In the genomic region with DNA sequence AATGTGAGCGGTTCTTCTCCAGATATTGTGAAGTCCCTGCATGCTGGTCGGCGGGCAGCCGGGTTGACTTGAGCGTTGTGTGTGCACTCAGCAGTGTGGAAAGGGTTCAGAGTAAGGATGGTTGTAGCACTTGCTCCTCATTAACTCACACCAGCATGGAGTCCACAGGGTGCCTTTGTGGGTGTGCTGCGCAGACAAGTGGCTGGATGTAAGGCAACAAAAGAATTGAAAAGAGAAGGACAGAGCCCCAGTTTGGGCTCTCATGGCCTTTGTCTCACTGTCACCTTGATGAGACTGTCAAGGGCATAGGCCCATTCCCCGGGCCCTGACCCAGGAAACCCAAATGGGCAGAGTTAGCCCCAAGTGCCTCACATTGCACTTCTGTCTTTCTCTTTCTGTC, we compare ENCODE assay signal across 15 mouse cellular contexts.
"Had no signal": no experiment of that assay in that cellular context is flagged by ENCODE, and none has a peak within 500 bp of the region (broad histone marks: within the 10 kb centered on the region; RNA-seq: fewer than 3 reads in every experiment).

No protein-coding gene starts in this region.

- H3K9me3 ChIP-seq: lung, embryonic 15.5 days; megakaryocyte, embryonic 14.5 days; midbrain, embryonic 13.5 days; midbrain, embryonic 15.5 days; neural tube, embryonic 12.5 days; stomach, embryonic 15.5 days had no signal

- H3K9ac ChIP-seq: liver, postnatal 0 days; lung, embryonic 15.5 days; midbrain, embryonic 13.5 days; midbrain, embryonic 15.5 days; neural tube, embryonic 12.5 days; stomach, embryonic 15.5 days had no signal

- H3K27ac ChIP-seq: lung, embryonic 15.5 days; macrophage; midbrain, embryonic 13.5 days; midbrain, embryonic 15.5 days; neural tube, embryonic 12.5 days; stomach, embryonic 15.5 days; stomach, postnatal 0 days had no signal

- H3K4me3 ChIP-seq: lung, embryonic 15.5 days; megakaryocyte, embryonic 14.5 days; midbrain, embryonic 13.5 days; midbrain, embryonic 15.5 days; neural tube, embryonic 12.5 days; stomach, embryonic 15.5 days had no signal

- H3K4me1 ChIP-seq: lung, embryonic 15.5 days; megakaryocyte, embryonic 14.5 days; midbrain, embryonic 13.5 days; midbrain, embryonic 15.5 days; neural tube, embryonic 12.5 days; stomach, embryonic 15.5 days had no signal

- DNase-seq: liver, postnatal 0 days; lung, adult 2 months; lung, postnatal 14 days; lung, postnatal 36 days; right cerebral cortex, postnatal 14 days; thymus, postnatal 14 days; thymus, postnatal 36 days had no signal

- H3K36me3 ChIP-seq: lung, embryonic 15.5 days; midbrain, embryonic 13.5 days; midbrain, embryonic 15.5 days; neural tube, embryonic 12.5 days; stomach, embryonic 15.5 days had no signal

- H3K27me3 ChIP-seq: lung, embryonic 15.5 days; megakaryocyte, embryonic 14.5 days; midbrain, embryonic 13.5 days; midbrain, embryonic 15.5 days; neural tube, embryonic 12.5 days; stomach, embryonic 15.5 days had no signal
